Mouse (Mus musculus): ENCODE data around the gene Cd99l2. TPM values are rescaled to one million over a fixed set of nuclear protein-coding genes. Genes with fewer than 3 reads are reported as not detected.

Gene Cd99l2
- polyA plus RNA-seq, 3 experiments from 2014 or later = 16.9 to 24.8 (median 18.5) TPM

Other genes starting within 250 kb of the Cd99l2 start
- gene Mtmr1, start 128.1 kb downstream of the Cd99l2 start, polyA plus RNA-seq (2017; shearing (Covaris generic)) = 10 to 100 TPM in 1 of 3 experiments, 1 to 10 TPM in 2; 5.6 to 10.3 (median 8.9) TPM
- 10 to 100 TPM; 28.5 to 82.0 (median 50.2) TPM for gene Hmgb3, start 63.1 kb upstream of the Cd99l2 start, polyA plus RNA-seq (2017; shearing (Covaris generic))
- not detected for gene Gpr50, start 170.8 kb upstream of the Cd99l2 start, polyA plus RNA-seq (2017; shearing (Covaris generic))

Measured in inflammation-experienced regulatory T-cells, adult 6 months (primary cell).